Mouse (Mus musculus) liver, postnatal 0 days (tissue): ENCODE measurements at regions not wholly inside any gene's neighbourhood (a gene's known extent, or its start where the extent isn't known, plus 50 kb on each side); places are given as distances from the start of the nearest gene placed in this dataset.

Experiments used
- ATAC-seq: fragments of 200-750 bp; cut with Nextera tagmentation; 2 replicates; pipeline ENCODE4 v1.8.0; 2017; ENCODE audit warnings: mild to moderate bottlenecking, moderate library complexity
- DNase-seq: peaks from one replicate; pipeline ENCODE4 v3.0.0-alpha.2; 2016
- H3K27ac ChIP-seq: fragments of 300-500 bp; sonication (generic); 2 replicates; pipeline ENCODE4 v1.5.1; 2014; ENCODE audit warnings: antibody characterized with exemption, moderate library complexity, mild to moderate bottlenecking, low read depth
- H3K27me3 ChIP-seq: fragments of 300-500 bp; sonication (generic); 2 replicates; pipeline ENCODE4 v1.6.1; 2014; ENCODE audit warnings: low read length, control low read depth, mixed read lengths; ENCODE audit not compliant: insufficient read depth
- H3K36me3 ChIP-seq: fragments of 300-500 bp; sonication (generic); replicated peaks from 2 replicates; pipeline ENCODE4 v1.6.1; 2014; ENCODE audit warnings: mild to moderate bottlenecking, control low read depth, low read length, moderate library complexity, mixed read lengths; ENCODE audit not compliant: insufficient read depth
- H3K4me1 ChIP-seq: fragments of 300-500 bp; sonication (generic); 2 replicates; pipeline ENCODE4 v1.6.1; 2014; ENCODE audit warnings: antibody characterized with exemption, mild to moderate bottlenecking, control low read depth; ENCODE audit not compliant: insufficient read depth
- H3K4me2 ChIP-seq: fragments of 300-500 bp; sonication (generic); 2 replicates; pipeline ENCODE4 v1.6.1; 2014; ENCODE audit warnings: low read depth, mild to moderate bottlenecking, low read length, moderate library complexity, mixed read lengths
- H3K4me3 ChIP-seq: fragments of 300-500 bp; sonication (generic); 2 replicates; pipeline ENCODE4 v1.5.1; 2014; ENCODE audit warnings: low read depth, low read length
- H3K9ac ChIP-seq: fragments of 300-500 bp; sonication (generic); replicated peaks from 2 replicates; pipeline ENCODE4 v1.6.1; 2014; ENCODE audit warnings: mild to moderate bottlenecking, moderate library complexity
- H3K9me3 ChIP-seq: fragments of 300-500 bp; sonication (generic); 2 replicates; pipeline ENCODE4 v1.6.1; 2016; ENCODE audit warnings: mild to moderate bottlenecking, control low read depth, low read length, mixed read lengths
- CTCF ChIP-seq: sonication (generic); IDR thresholded peaks from 2 replicates; pipeline ENCODE4 v1.5.1; 2016; ENCODE audit warnings: antibody characterized with exemption, low read depth
- EP300 ChIP-seq: IDR thresholded peaks from 2 replicates; pipeline ENCODE4 v1.6.1; 2016; ENCODE audit warnings: antibody characterized with exemption, low read depth, mild to moderate bottlenecking
- WGBS: fragments of 180-500 bp; shearing (Covaris S2); extraction: QIAGEN DNeasy Blood & Tissue Kit; methylation state at CpG from one replicate; pipeline ENCODE4 v1.1.7; 2014; ENCODE audit not compliant: insufficient replicate concordance; 5-methylcytosine and 5-hydroxymethylcytosine counted together

- DNase-seq (no peak), ATAC-seq (no peak)
- Histone ChIP-seq H3K4me3 (no peak overlapping the region), H3K27ac (no peak overlapping the region), H3K4me1 (no peaks in the 10 kb centered on the region), H3K9me3 (no peaks in the 10 kb centered on the region), H3K4me2 (no peak overlapping the region), H3K36me3 (no peaks in the 10 kb centered on the region), H3K9ac (no peak overlapping the region), H3K27me3 (no peaks in the 10 kb centered on the region)
- 71% methylated on average over 7 of the region's 7 CpGs for WGBS
- TF ChIP-seq CTCF (no peak), EP300 (no peak)
Observed at GRCm38 (mm10) chr3:47095288-47095687, 647.3 kb upstream of the Pabpc4l start.

DNA sequence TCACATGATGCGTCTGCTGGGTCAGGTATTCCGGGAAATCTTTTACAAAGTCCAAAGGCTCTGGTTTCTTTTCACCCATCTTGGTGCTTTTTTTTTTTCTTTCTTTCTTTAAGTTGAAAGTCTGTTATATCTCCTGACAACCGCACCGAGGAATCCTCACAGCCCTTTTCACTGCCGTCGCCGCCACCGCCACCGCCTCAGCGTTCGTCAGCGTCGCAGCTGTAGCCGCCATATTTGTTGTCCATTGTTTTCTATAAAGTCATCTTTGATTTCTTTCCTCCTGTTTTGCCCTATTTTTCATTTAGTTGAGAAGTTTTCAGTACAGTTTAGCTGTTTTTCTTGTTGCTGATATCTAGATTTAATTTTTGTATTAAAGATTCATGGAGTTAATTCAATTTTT, 603.5 kb upstream of the Pabpc4l start:
- WGBS, result 95% methylated on average over 14 of the region's 14 CpGs

GRCm38 (mm10) chr3:47025738-47026137, 577.7 kb upstream of the Pabpc4l start:
- ATAC-seq (no peak), DNase-seq (no peak)
- Histone ChIP-seq H3K9me3 (no peaks in the 10 kb centered on the region), H3K4me3 (no peak overlapping the region), H3K4me2 (no peak overlapping the region), H3K36me3 (no peaks in the 10 kb centered on the region), H3K4me1 (no peaks in the 10 kb centered on the region), H3K9ac (no peak overlapping the region), H3K27me3 (no peaks in the 10 kb centered on the region), H3K27ac (no peak overlapping the region)
- 83% methylated on average over 6 of the region's 6 CpGs for WGBS
- no peak for TF ChIP-seq CTCF
- no peak for TF ChIP-seq EP300

More for the DNA sequence above, 603.5 kb upstream of the Pabpc4l start:
- no peak overlapping the region for H3K4me3 ChIP-seq
- no peaks in the 10 kb centered on the region for H3K36me3 ChIP-seq
- no peaks in the 10 kb centered on the region for H3K4me1 ChIP-seq
- TF ChIP-seq CTCF (no peak), EP300 (no peak)
- no peaks in the 10 kb centered on the region for H3K27me3 ChIP-seq
- no peaks in the 10 kb centered on the region for H3K9me3 ChIP-seq
- no peak overlapping the region for H3K4me2 ChIP-seq
- no peak overlapping the region for H3K9ac ChIP-seq
- no peak for ATAC-seq
- DNase-seq, result no peak
- H3K27ac ChIP-seq, result no peak overlapping the region

DNA sequence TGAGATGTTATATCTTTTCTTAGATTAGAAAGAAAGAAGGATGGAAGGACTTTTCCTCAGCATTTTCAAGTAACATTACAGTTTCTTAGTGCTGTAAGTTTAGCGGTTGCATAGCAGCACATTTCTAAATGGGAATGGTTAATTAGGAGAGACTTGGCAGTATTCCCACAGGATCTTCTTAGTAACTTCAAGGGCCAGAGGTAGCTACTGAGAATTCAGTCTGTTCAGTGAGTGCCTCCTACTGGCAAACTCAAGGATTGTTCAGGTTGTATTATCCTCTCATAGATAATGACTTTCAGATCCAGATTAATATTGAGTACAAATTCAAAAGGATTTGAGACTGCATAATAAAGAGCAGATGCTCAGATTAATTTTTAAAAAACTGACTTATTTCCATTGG, 571.3 kb upstream of the Pabpc4l start:
- TF ChIP-seq EP300 (no peak), CTCF (no peak)
- no peak for DNase-seq

GRCm38 (mm10) chr3:47018565-47018964, 570.5 kb upstream of the Pabpc4l start:
- H3K9me3 ChIP-seq, result no peaks in the 10 kb centered on the region
- H3K4me1 ChIP-seq, result no peaks in the 10 kb centered on the region
- TF ChIP-seq CTCF (no peak), EP300 (no peak)
- no peaks in the 10 kb centered on the region for H3K27me3 ChIP-seq
- DNase-seq (no peak), ATAC-seq (no peak)
- H3K4me3 ChIP-seq, result no peak overlapping the region
- no peak overlapping the region for H3K4me2 ChIP-seq
- no peak overlapping the region for H3K9ac ChIP-seq
- H3K36me3 ChIP-seq, result no peaks in the 10 kb centered on the region
- H3K27ac ChIP-seq, result no peak overlapping the region
- 85% methylated on average over 7 of the region's 7 CpGs for WGBS

More for the DNA sequence above, 571.3 kb upstream of the Pabpc4l start:
- no peak overlapping the region for H3K4me2 ChIP-seq
- no peaks in the 10 kb centered on the region for H3K27me3 ChIP-seq
- H3K36me3 ChIP-seq, result no peaks in the 10 kb centered on the region
- no peak overlapping the region for H3K27ac ChIP-seq
- no peak for ATAC-seq
- 64% methylated on average over 1 of the region's 1 CpGs for WGBS
- no peak overlapping the region for H3K9ac ChIP-seq
- H3K9me3 ChIP-seq, result no peaks in the 10 kb centered on the region
- no peaks in the 10 kb centered on the region for H3K4me1 ChIP-seq
- no peak overlapping the region for H3K4me3 ChIP-seq

DNA sequence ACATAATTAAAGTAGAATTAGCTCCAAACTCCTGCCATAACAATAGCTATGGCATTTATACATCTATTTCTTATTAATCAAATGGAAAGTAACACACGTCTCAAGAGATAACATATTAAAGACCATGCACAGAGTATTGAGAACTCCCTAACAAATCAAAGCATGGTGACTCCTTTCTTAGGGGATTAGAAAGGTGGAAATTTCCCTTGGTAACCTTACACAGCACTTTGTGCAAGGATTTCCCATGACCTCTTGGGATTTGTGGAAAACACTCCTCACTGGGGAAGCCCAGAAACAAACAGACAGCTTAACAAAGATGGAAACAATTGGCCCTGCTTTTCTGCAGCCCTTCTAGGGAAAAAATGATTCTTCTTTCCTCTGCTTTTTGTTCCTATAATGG, 562.4 kb upstream of the Pabpc4l start:
- Histone ChIP-seq H3K27ac (no peak overlapping the region), H3K36me3 (no peaks in the 10 kb centered on the region), H3K4me1 (no peaks in the 10 kb centered on the region), H3K27me3 (no peaks in the 10 kb centered on the region), H3K4me3 (no peak overlapping the region), H3K4me2 (no peak overlapping the region), H3K9ac (no peak overlapping the region), H3K9me3 (no peaks in the 10 kb centered on the region)
- no peak for DNase-seq
- TF ChIP-seq EP300 (no peak), CTCF (no peak)
- ATAC-seq, result no peak
- 67% methylated on average over 1 of the region's 1 CpGs for WGBS

GRCm38 (mm10) chr3:46998916-46999315, 550.9 kb upstream of the Pabpc4l start:
- TF ChIP-seq EP300 (no peak), CTCF (no peak)
- no peaks in the 10 kb centered on the region for H3K36me3 ChIP-seq
- no peak overlapping the region for H3K27ac ChIP-seq
- no peaks in the 10 kb centered on the region for H3K4me1 ChIP-seq
- H3K4me2 ChIP-seq, result no peak overlapping the region
- no peaks in the 10 kb centered on the region for H3K27me3 ChIP-seq
- H3K4me3 ChIP-seq, result no peak overlapping the region
- no peak for ATAC-seq
- H3K9ac ChIP-seq, result no peak overlapping the region
- H3K9me3 ChIP-seq, result no peaks in the 10 kb centered on the region
- no peak for DNase-seq
